In genomic region chr2:75252829-75253228, GRCm38 (mm10) we compare ENCODE assay signal across 21 mouse cellular contexts.
"Had no signal": no experiment of that assay in that cellular context is flagged by ENCODE, and none has a peak within 500 bp of the region (broad histone marks: within the 10 kb centered on the region; RNA-seq: fewer than 3 reads in every experiment).

No protein-coding gene starts in this region.

- H3K4me3 ChIP-seq: layer of hippocampus, adult 2 months; liver, embryonic 13.5 days; megakaryocyte, embryonic 14.5 days; neural tube, embryonic 12.5 days had no signal

- H3K9ac ChIP-seq: liver, embryonic 13.5 days; lung, embryonic 14.5 days; neural tube, embryonic 12.5 days had no signal

- ATAC-seq: intestine, postnatal 0 days; lung, postnatal 0 days had no signal

- H3K9me3 ChIP-seq: liver, embryonic 13.5 days; megakaryocyte, embryonic 14.5 days; neural tube, embryonic 12.5 days had no signal

- H3K27me3 ChIP-seq: liver, embryonic 13.5 days; megakaryocyte, embryonic 14.5 days; neural tube, embryonic 12.5 days had no signal

- H3K36me3 ChIP-seq: liver, embryonic 13.5 days; neural tube, embryonic 12.5 days had no signal

- DNase-seq: kidney, adult 2 months; kidney, postnatal 25 days; layer of hippocampus, adult 9-11 months; liver, embryonic 13.5 days; lung, embryonic 14.5 days; midbrain, embryonic 14.5 days; right cerebral cortex, adult 18-20 months; right cerebral cortex, postnatal 14 days; right cerebral cortex, postnatal 4 days; thymus, adult 2 months; thymus, postnatal 14 days; thymus, postnatal 4 days had no signal

- H3K4me2 ChIP-seq: liver, embryonic 13.5 days; lung, embryonic 14.5 days; midbrain, embryonic 11.5 days; neural tube, embryonic 12.5 days had no signal

- H3K4me1 ChIP-seq: liver, embryonic 13.5 days; megakaryocyte, embryonic 14.5 days; neural tube, embryonic 12.5 days had no signal

- H3K27ac ChIP-seq: kidney, postnatal 0 days; layer of hippocampus, adult 2 months; liver, embryonic 13.5 days; macrophage; neural tube, embryonic 12.5 days; stomach, postnatal 0 days had no signal
